Mouse (Mus musculus) heart, embryonic 16.5 days (tissue): ENCODE data around the gene Arnt2. TPM values are rescaled to one million over a fixed set of nuclear protein-coding genes. Genes with fewer than 3 reads are reported as not detected.

Experiments used
- ATAC-seq: fragments of 200-750 bp; cut with Nextera tagmentation; replicated peaks from 2 replicates; pipeline ENCODE4 v1.8.0; 2017; ENCODE audit warnings: moderate number of reproducible peaks; ENCODE audit not compliant: insufficient read depth, low FRiP score; ENCODE audit errors: extremely low read depth
- H3K27ac ChIP-seq: fragments of 300-500 bp; sonication (generic); 2 replicates; pipeline ENCODE4 v1.5.1; 2014; ENCODE audit warnings: mild to moderate bottlenecking, low read length, control low read depth, moderate library complexity
- H3K27me3 ChIP-seq: fragments of 300-500 bp; sonication (generic); 2 replicates; pipeline ENCODE4 v1.6.1; 2014; ENCODE audit warnings: low read length, mixed read lengths; ENCODE audit not compliant: control insufficient read depth, insufficient read depth
- H3K36me3 ChIP-seq: fragments of 300-500 bp; sonication (generic); 2 replicates; pipeline ENCODE4 v1.6.1; 2014; ENCODE audit not compliant: control insufficient read depth, insufficient read depth
- H3K4me1 ChIP-seq: fragments of 300-500 bp; sonication (generic); 2 replicates; pipeline ENCODE4 v1.6.1; 2014; ENCODE audit warnings: low read length, mixed read lengths; ENCODE audit not compliant: control insufficient read depth, insufficient read depth
- H3K4me2 ChIP-seq: fragments of 300-500 bp; sonication (generic); 2 replicates; pipeline ENCODE4 v1.6.1; 2014; ENCODE audit warnings: low read depth, mild to moderate bottlenecking, control low read depth, low read length
- H3K4me3 ChIP-seq: fragments of 300-500 bp; sonication (generic); 2 replicates; pipeline ENCODE4 v1.5.1; 2014; ENCODE audit warnings: mild to moderate bottlenecking, control low read depth, low read length
- H3K9ac ChIP-seq: fragments of 300-500 bp; sonication (generic); 2 replicates; pipeline ENCODE4 v1.6.1; 2014; ENCODE audit warnings: low read length, control low read depth
- H3K9me3 ChIP-seq: fragments of 300-500 bp; sonication (generic); replicated peaks from 2 replicates; pipeline ENCODE4 v1.6.1; 2016; ENCODE audit warnings: low read length; ENCODE audit not compliant: control insufficient read depth
- WGBS: fragments of 180-500 bp; shearing (Covaris S2); extraction: QIAGEN DNeasy Blood & Tissue Kit; methylation state at CpG from one replicate; pipeline ENCODE4 v1.1.7; 2014; 5-methylcytosine and 5-hydroxymethylcytosine counted together
- polyA plus RNA-seq: library from polyadenylated mRNA; unstranded; fragments of >200 nt; fragmentation: Nextera tagmentation; extraction: Ambion mirVana; gene quantifications from 2 replicates; pipeline ENCODE4 v1.2.1, GENCODE M21; 2015

The Arnt2 gene
- polyA plus RNA-seq, 1 experiment from 2014 or later = 1.2 TPM

DNA sequence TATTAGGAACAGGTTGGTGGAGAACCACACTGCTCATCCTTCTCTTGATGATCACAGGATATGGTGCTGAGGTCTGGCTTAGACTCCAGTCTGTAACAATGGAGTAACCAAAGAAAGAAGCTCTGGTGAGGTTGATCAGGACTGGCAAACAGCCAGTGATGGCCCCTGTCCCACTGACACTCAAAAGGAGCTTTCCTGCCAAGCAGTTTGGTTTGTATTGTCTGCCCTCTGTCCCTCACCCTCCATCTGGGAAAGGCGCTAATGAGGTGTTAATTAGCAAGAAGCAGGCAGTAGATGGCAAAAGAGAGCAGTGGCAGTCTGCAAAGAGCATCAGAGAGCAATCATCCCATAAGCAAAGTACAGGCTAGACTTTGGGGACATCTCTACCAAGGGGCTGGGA, 81.2 kb downstream of the Arnt2 start:
- Histone ChIP-seq H3K27me3 (no peaks in the 10 kb centered on the region), H3K4me2 (peak overlapping the region; percentile 25), H3K36me3 (no peaks in the 10 kb centered on the region), H3K4me3 (no peak overlapping the region), H3K9me3 (no peaks in the 10 kb centered on the region), H3K4me1 (peaks cover 40% of the 10 kb centered on the region), H3K27ac (peak overlapping the region; percentile 66), H3K9ac (no peak overlapping the region)
- 14% methylated on average over 1 of the region's 1 CpGs for WGBS
- 0 out of 2 replicates have a peak, but pooled peaks have one; percentile 18 for ATAC-seq

DNA sequence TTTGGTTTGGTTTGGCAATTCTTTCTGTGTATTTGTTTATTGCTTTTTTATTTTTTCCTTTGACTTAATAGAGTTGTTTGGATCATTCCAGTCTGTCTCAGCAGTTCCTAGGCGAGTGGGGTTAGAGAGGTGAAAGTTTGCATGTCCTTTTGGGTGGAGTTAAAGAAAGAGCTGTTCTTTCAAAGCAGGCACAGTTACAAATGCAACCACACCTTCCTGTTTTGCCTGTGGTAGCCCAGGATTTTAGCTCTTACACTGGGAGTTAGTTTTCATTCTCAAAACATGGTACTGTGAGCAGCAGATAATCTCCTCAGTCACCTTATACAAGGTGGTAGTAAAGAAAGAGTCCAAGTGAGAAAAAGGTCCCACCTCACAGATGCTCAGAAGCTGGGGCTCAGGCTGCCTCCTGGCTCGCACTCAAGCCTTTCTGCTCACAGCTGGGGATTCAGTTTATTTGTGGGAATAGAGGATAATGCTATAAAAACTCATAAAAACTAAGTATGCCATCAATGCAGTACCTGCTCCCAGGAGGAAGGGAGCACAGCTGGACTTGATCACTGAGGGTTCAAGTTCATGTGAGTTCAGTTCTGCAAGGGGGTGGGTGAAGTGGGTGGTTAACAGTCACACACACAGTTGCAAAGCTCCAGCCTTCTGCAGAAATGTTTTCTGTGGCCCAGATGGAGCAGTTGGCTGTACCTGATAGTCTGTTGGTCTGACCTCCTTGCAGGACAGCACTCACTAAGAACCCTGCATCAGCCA, 84.2 kb downstream of the Arnt2 start:
- Histone ChIP-seq H3K27me3 (no peaks in the 10 kb centered on the region), H3K9me3 (no peaks in the 10 kb centered on the region), H3K36me3 (no peaks in the 10 kb centered on the region), H3K4me3 (no peak overlapping the region), H3K27ac (no peak overlapping the region), H3K4me2 (no peak overlapping the region), H3K4me1 (peaks cover 21% of the 10 kb centered on the region), H3K9ac (no peak overlapping the region)
- WGBS = 71% methylated on average over 2 of the region's 2 CpGs
- ATAC-seq = no peak

DNA sequence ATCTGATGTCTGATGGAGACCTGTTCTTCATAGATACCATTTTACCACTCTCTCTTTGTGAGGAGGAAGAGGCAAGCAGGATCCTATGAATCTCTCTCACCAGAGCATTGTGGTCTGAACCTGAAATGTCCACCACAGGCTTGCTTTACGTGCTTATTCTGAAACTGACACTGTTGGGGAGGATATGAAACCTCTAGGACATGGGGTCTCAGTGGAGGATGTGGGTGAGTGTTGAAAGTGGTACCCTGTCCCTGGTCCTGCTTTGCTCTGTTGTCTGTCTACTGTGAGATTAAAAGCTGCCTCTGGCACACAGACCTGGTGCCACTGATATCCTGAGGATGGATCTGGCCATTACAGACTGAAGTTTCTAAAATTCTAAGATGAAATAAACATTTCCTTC, 88.4 kb downstream of the Arnt2 start:
- no peak overlapping the region for H3K27ac ChIP-seq
- no peak overlapping the region for H3K4me3 ChIP-seq
- ATAC-seq = no peak
- H3K27me3 ChIP-seq = no peaks in the 10 kb centered on the region
- no peak overlapping the region for H3K4me2 ChIP-seq
- no peak overlapping the region for H3K9ac ChIP-seq
- H3K9me3 ChIP-seq = no peaks in the 10 kb centered on the region
- 54% methylated on average over 1 of the region's 1 CpGs for WGBS
- H3K36me3 ChIP-seq = no peaks in the 10 kb centered on the region
- no peaks in the 10 kb centered on the region for H3K4me1 ChIP-seq

DNA sequence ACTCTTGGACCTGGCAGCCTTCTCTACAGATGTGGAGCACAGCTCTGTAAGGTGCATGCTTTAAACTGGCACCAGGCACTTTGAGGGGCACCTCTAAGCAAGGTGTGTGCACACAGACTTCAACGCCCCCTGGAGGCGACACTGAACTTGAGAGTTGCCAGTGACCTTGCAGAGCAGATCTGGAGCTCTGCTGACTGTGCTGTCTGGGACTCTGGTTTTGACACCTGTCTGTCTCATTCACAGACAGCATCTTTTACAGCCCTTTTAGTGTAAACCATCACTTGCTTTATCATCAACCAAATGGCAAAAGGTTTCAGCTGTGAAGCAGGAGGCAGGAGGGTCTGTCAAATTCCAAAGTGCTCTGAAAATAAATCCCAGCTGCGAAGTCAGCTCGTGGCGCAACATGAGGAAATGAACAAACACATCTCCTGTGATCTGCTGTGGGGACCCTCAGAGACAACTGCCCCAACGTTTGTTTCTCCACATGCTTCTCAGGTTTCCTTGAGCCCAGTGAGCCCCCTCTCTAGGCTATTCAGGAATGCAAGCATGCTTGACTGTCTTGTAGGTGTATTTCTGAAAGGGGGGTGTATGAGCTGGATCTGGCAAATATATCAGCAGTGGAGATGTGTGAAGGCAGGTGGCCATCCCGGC, 94.5 kb downstream of the Arnt2 start:
- 54% methylated on average over 7 of the region's 7 CpGs for WGBS
- H3K4me3 ChIP-seq = no peak overlapping the region
- no peak for ATAC-seq
- H3K27me3 ChIP-seq = no peaks in the 10 kb centered on the region
- H3K9ac ChIP-seq = no peak overlapping the region
- H3K9me3 ChIP-seq = no peaks in the 10 kb centered on the region
- H3K4me1 ChIP-seq = peaks cover 14% of the 10 kb centered on the region
- no peak overlapping the region for H3K27ac ChIP-seq
- no peak overlapping the region for H3K4me2 ChIP-seq
- H3K36me3 ChIP-seq = no peaks in the 10 kb centered on the region

DNA sequence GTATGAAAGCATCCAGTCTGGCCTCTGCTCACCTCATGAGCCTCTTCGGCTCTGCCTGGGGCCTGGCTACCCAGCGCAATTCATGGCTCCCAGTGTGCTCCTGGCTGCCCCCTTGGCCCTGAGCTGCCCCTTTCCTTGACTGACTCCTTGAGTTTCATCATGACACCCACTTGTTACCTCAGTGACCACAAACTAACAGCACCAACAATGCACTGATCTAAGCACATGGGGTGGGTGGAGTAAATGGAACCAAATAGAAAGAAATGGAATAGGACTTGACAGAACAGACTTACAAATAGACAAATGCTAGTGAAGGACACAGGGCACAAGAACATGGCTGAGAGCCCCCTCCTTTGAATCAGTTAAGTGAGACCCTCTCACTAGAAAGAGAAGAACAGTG, 95.2 kb downstream of the Arnt2 start:
- no peak overlapping the region for H3K4me3 ChIP-seq
- no peaks in the 10 kb centered on the region for H3K27me3 ChIP-seq
- no peak overlapping the region for H3K27ac ChIP-seq
- ATAC-seq = no peak
- 100% methylated on average over 2 of the region's 2 CpGs for WGBS
- H3K4me1 ChIP-seq = peaks cover 14% of the 10 kb centered on the region
- H3K4me2 ChIP-seq = no peak overlapping the region
- H3K9ac ChIP-seq = no peak overlapping the region
- no peaks in the 10 kb centered on the region for H3K9me3 ChIP-seq
- H3K36me3 ChIP-seq = no peaks in the 10 kb centered on the region

DNA sequence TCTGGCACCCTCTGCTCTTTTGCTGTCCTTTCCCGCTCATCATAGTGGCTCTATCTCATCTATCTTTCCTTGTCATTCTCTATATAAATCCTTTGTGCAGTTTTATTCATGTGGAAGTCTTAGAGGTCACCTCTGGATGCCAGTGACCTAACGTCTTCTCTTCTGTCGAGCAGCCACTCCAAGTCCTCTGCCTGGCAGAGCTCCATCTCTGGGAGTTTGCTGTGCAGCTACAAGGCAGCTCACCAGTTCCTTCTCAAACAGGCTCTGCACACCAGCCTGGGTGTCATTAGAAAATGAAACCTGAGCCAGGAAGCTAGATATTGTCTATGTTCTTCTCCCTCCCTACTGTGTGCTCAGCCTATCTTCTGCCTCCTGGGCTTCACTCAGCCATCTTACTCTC, 98.4 kb downstream of the Arnt2 start:
- Histone ChIP-seq H3K4me2 (no peak overlapping the region), H3K9me3 (no peaks in the 10 kb centered on the region), H3K4me3 (no peak overlapping the region), H3K27me3 (no peaks in the 10 kb centered on the region), H3K36me3 (no peaks in the 10 kb centered on the region), H3K27ac (peak overlapping the region; percentile 52), H3K4me1 (peaks cover 14% of the 10 kb centered on the region), H3K9ac (no peak overlapping the region)
- no peak for ATAC-seq
- 41% methylated on average over 3 of the region's 3 CpGs for WGBS

DNA sequence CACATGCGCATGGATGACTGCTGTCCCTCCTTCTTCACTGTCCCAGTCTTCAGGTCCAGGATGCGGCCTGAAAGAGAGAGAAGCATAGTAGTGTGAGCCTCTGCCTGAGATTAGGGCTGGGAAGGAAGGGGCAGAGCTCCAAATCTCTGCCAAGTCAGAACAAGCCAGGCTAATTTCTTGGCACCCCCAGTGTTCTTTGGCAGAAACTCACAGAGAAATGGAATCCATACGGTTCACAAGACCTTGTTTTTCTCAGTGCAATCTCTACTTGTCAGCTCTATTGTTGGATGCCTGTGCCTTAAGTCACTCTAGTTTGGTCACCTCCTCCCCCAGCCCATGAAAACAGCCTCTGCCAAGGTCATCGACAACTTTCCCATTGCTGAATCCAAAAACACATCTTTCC, 99.1 kb downstream of the Arnt2 start:
- H3K4me3 ChIP-seq = no peak overlapping the region
- WGBS = 50% methylated on average over 4 of the region's 4 CpGs
- peak overlapping the region; percentile 52 for H3K27ac ChIP-seq
- H3K9me3 ChIP-seq = no peaks in the 10 kb centered on the region
- no peak overlapping the region for H3K9ac ChIP-seq
- no peaks in the 10 kb centered on the region for H3K36me3 ChIP-seq
- ATAC-seq = peak; percentile 51
- H3K4me1 ChIP-seq = peaks cover 14% of the 10 kb centered on the region
- no peak overlapping the region for H3K4me2 ChIP-seq
- no peaks in the 10 kb centered on the region for H3K27me3 ChIP-seq

DNA sequence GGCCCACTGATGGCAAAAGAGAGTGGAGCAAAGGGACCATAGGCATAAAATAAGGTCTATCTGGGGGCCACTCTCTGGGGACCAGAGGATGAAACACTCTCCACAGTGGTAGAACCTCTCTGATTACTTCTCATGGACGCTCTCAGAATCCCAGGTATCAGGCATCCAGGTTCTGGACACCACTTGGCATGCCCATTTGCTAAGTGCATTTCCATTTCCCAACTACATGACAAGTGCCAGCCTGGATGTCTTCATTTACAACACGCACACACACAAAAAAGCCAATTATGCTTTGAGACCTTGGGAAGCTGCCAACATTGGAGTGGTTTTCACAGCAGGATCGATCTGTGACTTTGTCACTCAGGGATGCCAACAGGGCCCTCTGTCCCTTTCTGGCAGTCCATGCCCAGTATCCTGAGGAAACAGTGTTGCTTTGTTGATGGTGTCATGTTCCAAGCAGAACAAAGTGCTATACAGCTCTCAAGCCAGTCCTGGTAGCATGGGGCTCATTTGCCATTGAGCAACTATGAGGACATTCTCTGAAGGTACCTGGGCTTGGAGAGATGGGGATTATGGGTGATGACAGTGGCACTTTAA, 102.5 kb downstream of the Arnt2 start:
- Histone ChIP-seq H3K9ac (no peak overlapping the region), H3K27me3 (no peaks in the 10 kb centered on the region), H3K4me2 (no peak overlapping the region), H3K9me3 (no peaks in the 10 kb centered on the region), H3K4me3 (no peak overlapping the region), H3K36me3 (no peaks in the 10 kb centered on the region), H3K4me1 (peaks cover 20% of the 10 kb centered on the region), H3K27ac (no peak overlapping the region)
- ATAC-seq = no peak
- 63% methylated on average over 3 of the region's 3 CpGs for WGBS

DNA sequence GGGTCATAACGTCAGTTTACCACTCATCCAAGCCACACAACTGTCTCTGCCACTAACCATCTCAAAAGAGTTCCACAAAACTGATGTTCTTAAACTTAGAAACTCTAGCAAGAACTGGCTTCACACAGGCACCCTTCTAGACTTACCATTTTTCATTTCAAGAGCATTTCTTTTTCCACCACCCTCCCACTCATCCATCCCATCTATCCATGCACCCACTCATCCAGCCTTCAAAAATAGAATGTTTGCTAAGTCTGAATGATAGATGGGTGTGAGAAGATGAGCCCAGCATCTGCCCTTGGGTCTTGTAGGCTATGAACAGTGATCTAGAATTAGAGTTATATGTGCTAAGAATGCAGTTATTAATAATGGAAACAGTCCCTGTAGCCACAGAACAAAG, 109.7 kb downstream of the Arnt2 start:
- H3K9me3 ChIP-seq = no peaks in the 10 kb centered on the region
- peaks cover 9% of the 10 kb centered on the region for H3K4me1 ChIP-seq
- H3K36me3 ChIP-seq = no peaks in the 10 kb centered on the region
- no peak overlapping the region for H3K4me2 ChIP-seq
- no peak overlapping the region for H3K27ac ChIP-seq
- no peak overlapping the region for H3K9ac ChIP-seq
- WGBS = 80% methylated on average over 1 of the region's 1 CpGs
- no peak overlapping the region for H3K4me3 ChIP-seq
- no peaks in the 10 kb centered on the region for H3K27me3 ChIP-seq
- no peak for ATAC-seq
